Mouse (Mus musculus): ENCODE results near the gene Rpn2. TPM values are rescaled to one million over a fixed set of nuclear protein-coding genes. Genes with fewer than 3 reads are reported as not detected.
A peak's percentile ranks its signal among the peaks of the same experiment; 100 is the strongest.

The Rpn2 gene
- polyA plus RNA-seq, 1 experiment from 2014 or later: 176 TPM

DNA sequence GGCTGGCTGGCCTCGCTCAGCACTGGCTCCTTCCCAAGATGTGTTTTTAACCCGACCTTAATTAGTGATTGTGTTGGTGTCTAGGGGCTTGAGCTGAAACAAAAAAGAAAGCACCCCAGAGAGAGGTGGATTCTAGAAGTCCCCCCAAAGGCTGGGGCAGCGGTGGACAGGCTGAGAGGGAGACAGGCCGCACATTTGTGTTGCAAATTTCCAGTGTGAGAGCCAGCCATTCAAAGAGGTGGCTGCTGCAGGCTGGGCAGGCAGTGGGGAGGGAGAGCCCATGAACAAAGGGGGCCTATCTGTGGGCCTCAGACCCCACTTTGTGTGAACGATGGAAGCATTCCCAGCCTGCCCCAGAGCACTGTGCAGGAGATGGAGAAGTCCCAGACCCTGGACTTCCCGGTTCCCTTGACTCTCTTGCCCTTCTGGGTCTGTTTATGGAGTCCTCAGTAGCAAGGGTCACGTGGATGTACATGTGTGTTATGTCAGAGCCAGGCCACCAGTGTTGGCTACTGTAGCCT is 61.5 kb downstream of the Rpn2 start:
- no peaks in the 10 kb centered on the region for H3K36me3 ChIP-seq (ENCODE audit: control insufficient read depth, insufficient read depth, low read length)
- 48% methylated on average over 7 of the region's 7 CpGs for WGBS
- no peaks in the 10 kb centered on the region for H3K9me3 ChIP-seq (ENCODE audit: control insufficient read depth, low read length)
- peaks cover 5 to 9% of the 10 kb centered on the region in 2 experiments; a peak in 2 of 4 replicates for H3K4me1 ChIP-seq (ENCODE audit: control insufficient read depth in 2 of 2, insufficient read depth in 2 of 2, low read length in 2 of 2)
- no peak overlapping the region for H3K9ac ChIP-seq (ENCODE audit: low read length)
- H3K4me2 ChIP-seq (ENCODE audit: low read length): no peak overlapping the region
- no peak for ATAC-seq (ENCODE audit: insufficient number of reproducible peaks, insufficient read depth, low FRiP score, low read depth)
- no peak overlapping the region for H3K4me3 ChIP-seq (ENCODE audit: control insufficient read depth in 1 of 2, insufficient read depth in 1 of 2, low read depth in 1 of 2, low read length in 2 of 2)
- H3K27ac ChIP-seq (replicated peaks in 1 of 2; ENCODE audit: control insufficient read depth in 1 of 2, insufficient read depth in 1 of 2, low read depth in 2 of 2, low read length in 2 of 2): peak overlapping the region in 1 of 2 experiments; percentile 23; a peak in 1 of 4 replicates
- no peaks in the 10 kb centered on the region for H3K27me3 ChIP-seq (ENCODE audit: control insufficient read depth, insufficient read depth, low read length)

DNA sequence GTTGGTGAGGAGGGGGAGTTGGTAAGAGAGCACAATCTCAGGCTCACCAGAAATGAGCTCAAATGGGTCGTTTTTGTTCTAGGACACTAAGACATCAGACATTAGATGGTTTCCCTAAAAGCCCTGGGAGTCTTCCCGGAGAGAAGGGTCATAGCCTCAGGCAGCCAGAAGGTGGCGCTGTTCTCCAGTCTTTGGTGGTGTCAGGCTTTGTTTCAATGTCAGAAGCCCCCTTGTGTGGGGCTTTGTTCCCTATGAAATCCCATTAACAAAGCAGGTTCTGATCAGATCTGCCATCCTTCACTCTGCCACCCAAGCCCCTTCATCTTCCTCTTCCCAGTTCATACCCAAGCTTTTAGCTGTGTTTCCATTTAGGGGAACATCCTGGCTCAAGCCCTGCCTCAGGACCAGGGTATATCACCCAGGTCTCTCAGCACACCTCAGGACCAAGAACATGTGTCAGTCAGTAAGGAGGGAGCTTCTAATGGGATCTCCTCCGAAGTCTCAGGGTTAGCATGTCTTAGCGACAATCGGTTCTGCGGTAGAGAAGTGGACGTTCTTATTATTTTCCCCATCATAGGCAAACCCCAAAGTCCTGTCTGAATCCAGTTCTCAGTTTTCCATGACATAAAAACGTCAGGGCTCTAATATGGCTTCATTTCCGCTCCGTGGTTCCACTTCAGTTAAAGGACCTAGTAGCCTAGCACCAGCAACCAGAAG is 62.9 kb downstream of the Rpn2 start:
- 40% methylated on average over 11 of the region's 11 CpGs for WGBS
- ATAC-seq (ENCODE audit: insufficient number of reproducible peaks, insufficient read depth, low FRiP score, low read depth): no peak

DNA sequence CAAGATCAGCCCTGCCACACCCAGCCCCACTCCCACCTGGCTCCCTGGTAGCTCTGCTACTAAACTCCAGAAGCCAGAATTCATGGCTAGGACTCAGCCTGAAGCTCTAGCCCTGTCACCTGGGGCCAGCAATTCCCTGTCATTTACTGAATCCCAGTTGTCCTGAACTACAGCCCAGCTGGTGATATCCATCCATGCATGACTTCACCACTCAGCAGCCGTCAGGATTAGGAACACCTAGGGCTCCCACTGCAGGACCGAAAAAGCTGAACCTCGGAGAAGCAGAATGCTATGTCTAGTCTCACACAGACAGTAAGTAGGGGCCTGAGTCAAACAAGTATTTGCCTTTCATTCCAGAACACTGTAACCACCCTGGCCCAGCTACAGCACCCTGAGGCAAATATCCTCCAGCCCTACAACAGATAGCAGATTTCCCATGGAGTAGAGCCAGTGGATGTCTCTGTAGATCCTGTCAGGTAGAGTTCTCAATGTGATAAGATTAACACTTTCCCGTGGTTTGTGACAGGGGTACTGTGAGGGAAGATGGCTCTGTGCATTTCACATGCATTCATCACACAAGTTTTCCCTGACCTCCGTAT is 63.6 kb downstream of the Rpn2 start:
- Histone ChIP-seq H3K4me3 (ENCODE audit: control insufficient read depth in 1 of 2, insufficient read depth in 1 of 2, low read depth in 1 of 2, low read length in 2 of 2) (no peak overlapping the region), H3K9ac (ENCODE audit: low read length) (no peak overlapping the region), H3K27me3 (ENCODE audit: control insufficient read depth, insufficient read depth, low read length) (no peaks in the 10 kb centered on the region), H3K4me1 (ENCODE audit: control insufficient read depth in 2 of 2, insufficient read depth in 2 of 2, low read length in 2 of 2) (peaks cover 1 to 4% of the 10 kb centered on the region in 2 experiments; a peak in 1 of 4 replicates), H3K36me3 (ENCODE audit: control insufficient read depth, insufficient read depth, low read length) (no peaks in the 10 kb centered on the region), H3K27ac (replicated peaks in 1 of 2; ENCODE audit: control insufficient read depth in 1 of 2, insufficient read depth in 1 of 2, low read depth in 2 of 2, low read length in 2 of 2) (no peak overlapping the region), H3K9me3 (ENCODE audit: control insufficient read depth, low read length) (no peaks in the 10 kb centered on the region), H3K4me2 (ENCODE audit: low read length) (no peak overlapping the region)
- WGBS: 47% methylated on average over 5 of the region's 5 CpGs
- ATAC-seq (ENCODE audit: insufficient number of reproducible peaks, insufficient read depth, low FRiP score, low read depth): no peak

More for the DNA sequence above, 62.9 kb downstream of the Rpn2 start:
- H3K4me2 ChIP-seq (ENCODE audit: low read length): no peak overlapping the region
- H3K27me3 ChIP-seq (ENCODE audit: control insufficient read depth, insufficient read depth, low read length): no peaks in the 10 kb centered on the region
- no peak overlapping the region for H3K9ac ChIP-seq (ENCODE audit: low read length)
- H3K9me3 ChIP-seq (ENCODE audit: control insufficient read depth, low read length): no peaks in the 10 kb centered on the region
- H3K4me1 ChIP-seq (ENCODE audit: control insufficient read depth in 2 of 2, insufficient read depth in 2 of 2, low read length in 2 of 2): peaks cover 0 to 3% of the 10 kb centered on the region in 2 experiments; a peak in 1 of 4 replicates
- no peaks in the 10 kb centered on the region for H3K36me3 ChIP-seq (ENCODE audit: control insufficient read depth, insufficient read depth, low read length)
- H3K27ac ChIP-seq (replicated peaks in 1 of 2; ENCODE audit: control insufficient read depth in 1 of 2, insufficient read depth in 1 of 2, low read depth in 2 of 2, low read length in 2 of 2): no peak overlapping the region
- H3K4me3 ChIP-seq (ENCODE audit: control insufficient read depth in 1 of 2, insufficient read depth in 1 of 2, low read depth in 1 of 2, low read length in 2 of 2): no peak overlapping the region

GRCm38 (mm10) chr2:157343337-157343736 is 64.5 kb downstream of the Rpn2 start:
- Histone ChIP-seq H3K27me3 (ENCODE audit: control insufficient read depth, insufficient read depth, low read length) (no peaks in the 10 kb centered on the region), H3K9ac (ENCODE audit: low read length) (no peak overlapping the region), H3K9me3 (ENCODE audit: control insufficient read depth, low read length) (no peaks in the 10 kb centered on the region), H3K4me3 (ENCODE audit: control insufficient read depth in 1 of 2, insufficient read depth in 1 of 2, low read depth in 1 of 2, low read length in 2 of 2) (no peak overlapping the region), H3K4me2 (ENCODE audit: low read length) (no peak overlapping the region), H3K36me3 (ENCODE audit: control insufficient read depth, insufficient read depth, low read length) (no peaks in the 10 kb centered on the region), H3K27ac (replicated peaks in 1 of 2; ENCODE audit: control insufficient read depth in 1 of 2, insufficient read depth in 1 of 2, low read depth in 2 of 2, low read length in 2 of 2) (no peak overlapping the region), H3K4me1 (ENCODE audit: control insufficient read depth in 2 of 2, insufficient read depth in 2 of 2, low read length in 2 of 2) (peaks cover 8% of the 10 kb centered on the region in 2 experiments; a peak in 1 of 4 replicates)
- WGBS: 74% methylated on average over 6 of the region's 6 CpGs
- ATAC-seq (ENCODE audit: insufficient number of reproducible peaks, insufficient read depth, low FRiP score, low read depth): no peak

DNA sequence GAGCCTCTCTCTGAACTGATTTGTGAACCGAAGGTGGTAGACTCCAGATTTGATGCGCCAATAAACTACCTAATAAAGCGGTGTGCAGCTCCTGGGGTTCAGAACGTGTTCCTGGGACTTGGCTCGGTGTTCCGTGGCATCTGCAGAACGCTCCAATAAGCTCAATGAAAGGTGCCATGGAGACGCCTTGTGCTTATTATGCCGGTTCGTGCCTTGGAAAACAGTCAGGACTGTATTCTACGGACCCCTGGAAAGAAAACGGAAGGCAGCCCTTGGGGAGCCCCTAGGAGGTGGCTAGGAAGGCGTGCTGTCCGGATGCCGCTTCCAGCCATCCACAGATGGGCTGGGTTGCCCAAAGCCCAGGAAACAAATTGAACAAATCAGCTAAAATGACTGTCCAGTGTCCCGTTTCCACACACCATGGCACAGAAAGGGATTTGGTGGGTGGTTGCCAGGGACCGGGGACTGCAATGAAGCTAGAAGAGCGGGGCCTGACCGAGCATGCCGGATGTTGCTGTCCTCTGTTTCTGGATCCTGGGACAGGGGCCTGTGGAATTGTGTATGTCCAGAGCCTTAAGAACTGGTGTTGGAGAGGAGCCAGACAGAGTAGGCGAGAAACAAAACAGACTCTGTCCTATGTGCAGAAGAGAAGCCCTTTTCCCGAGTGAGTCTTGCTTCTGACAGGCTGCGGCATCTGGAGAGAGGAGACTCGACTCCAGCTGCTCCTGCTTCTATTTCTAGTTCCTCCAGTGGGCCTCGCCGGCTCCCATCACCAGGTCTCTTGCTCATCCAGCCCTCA is 68.7 kb downstream of the Rpn2 start, which contains the start of gene Ghrh:
Gene Ghrh (minus strand): TSS at position 146 of the 799 bp plus-strand sequence.
- H3K9ac ChIP-seq (ENCODE audit: low read length): peak within 1 kb of the TSS; percentile 60; the same call in 1 of the 2 replicates

DNA sequence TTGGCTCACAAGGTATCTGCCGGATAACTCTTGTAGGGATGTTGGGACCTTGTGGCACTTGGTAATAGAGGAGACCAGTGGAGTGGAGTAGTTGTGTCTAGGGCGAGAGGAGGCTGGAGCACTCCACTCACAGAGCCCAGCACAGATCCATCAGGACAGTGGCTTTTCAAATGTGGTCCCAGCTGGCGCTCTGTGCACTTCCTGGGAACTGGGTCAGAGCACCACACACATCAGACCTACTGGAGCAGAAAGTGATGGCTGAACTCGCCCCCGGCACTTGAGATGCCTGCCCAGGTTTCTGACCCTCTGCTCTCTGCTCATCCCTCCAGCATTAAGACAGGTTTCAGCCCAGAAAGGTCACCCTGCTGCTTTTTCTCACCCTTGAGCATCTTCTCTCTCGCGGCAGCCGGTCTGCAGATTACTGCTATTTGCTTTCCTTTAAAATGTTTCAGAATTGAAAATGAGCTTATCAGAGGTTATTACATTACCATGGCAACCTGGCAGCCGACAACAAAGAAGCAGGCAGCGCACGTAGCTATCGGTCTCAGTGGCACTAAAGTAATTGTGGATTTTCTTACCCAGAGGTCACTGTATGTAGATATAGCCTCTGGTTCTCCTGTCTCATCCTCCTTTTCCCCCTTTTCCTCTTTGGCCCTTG is 70.4 kb downstream of the Rpn2 start:
- Histone ChIP-seq H3K9ac (ENCODE audit: low read length) (no peak overlapping the region), H3K27ac (replicated peaks in 1 of 2; ENCODE audit: control insufficient read depth in 1 of 2, insufficient read depth in 1 of 2, low read depth in 2 of 2, low read length in 2 of 2) (no peak overlapping the region), H3K4me1 (ENCODE audit: control insufficient read depth in 2 of 2, insufficient read depth in 2 of 2, low read length in 2 of 2) (peaks cover 8% of the 10 kb centered on the region in 2 experiments; a peak in 1 of 4 replicates), H3K27me3 (ENCODE audit: control insufficient read depth, insufficient read depth, low read length) (no peaks in the 10 kb centered on the region), H3K36me3 (ENCODE audit: control insufficient read depth, insufficient read depth, low read length) (no peaks in the 10 kb centered on the region), H3K4me3 (ENCODE audit: control insufficient read depth in 1 of 2, insufficient read depth in 1 of 2, low read depth in 1 of 2, low read length in 2 of 2) (no peak overlapping the region), H3K4me2 (ENCODE audit: low read length) (no peak overlapping the region), H3K9me3 (ENCODE audit: control insufficient read depth, low read length) (no peaks in the 10 kb centered on the region)
- WGBS: 58% methylated on average over 12 of the region's 12 CpGs
- no peak for ATAC-seq (ENCODE audit: insufficient number of reproducible peaks, insufficient read depth, low FRiP score, low read depth)

More for the DNA sequence above, 68.7 kb downstream of the Rpn2 start, which contains the start of gene Ghrh:
- H3K4me1 ChIP-seq (ENCODE audit: control insufficient read depth in 2 of 2, insufficient read depth in 2 of 2, low read length in 2 of 2): peaks cover 8% of the 10 kb centered on the region in 2 experiments; a peak in 1 of 4 replicates
- peak within 1 kb of the TSS; percentile 31; the same call in 1 of the 2 replicates for H3K4me2 ChIP-seq (ENCODE audit: low read length)
- no peak within 1 kb of the TSS for H3K4me3 ChIP-seq (ENCODE audit: control insufficient read depth in 1 of 2, insufficient read depth in 1 of 2, low read depth in 1 of 2, low read length in 2 of 2)
- WGBS: 62% methylated on average over 26 of the region's 26 CpGs
- no peaks in the 10 kb centered on the region for H3K9me3 ChIP-seq (ENCODE audit: control insufficient read depth, low read length)
- no peak for ATAC-seq (ENCODE audit: insufficient number of reproducible peaks, insufficient read depth, low FRiP score, low read depth)
- no peaks in the 10 kb centered on the region for H3K36me3 ChIP-seq (ENCODE audit: control insufficient read depth, insufficient read depth, low read length)
- H3K27ac ChIP-seq (replicated peaks in 1 of 2; ENCODE audit: control insufficient read depth in 1 of 2, insufficient read depth in 1 of 2, low read depth in 2 of 2, low read length in 2 of 2): peak within 1 kb of the TSS; percentile 73 to 74
- no peaks in the 10 kb centered on the region for H3K27me3 ChIP-seq (ENCODE audit: control insufficient read depth, insufficient read depth, low read length)

DNA sequence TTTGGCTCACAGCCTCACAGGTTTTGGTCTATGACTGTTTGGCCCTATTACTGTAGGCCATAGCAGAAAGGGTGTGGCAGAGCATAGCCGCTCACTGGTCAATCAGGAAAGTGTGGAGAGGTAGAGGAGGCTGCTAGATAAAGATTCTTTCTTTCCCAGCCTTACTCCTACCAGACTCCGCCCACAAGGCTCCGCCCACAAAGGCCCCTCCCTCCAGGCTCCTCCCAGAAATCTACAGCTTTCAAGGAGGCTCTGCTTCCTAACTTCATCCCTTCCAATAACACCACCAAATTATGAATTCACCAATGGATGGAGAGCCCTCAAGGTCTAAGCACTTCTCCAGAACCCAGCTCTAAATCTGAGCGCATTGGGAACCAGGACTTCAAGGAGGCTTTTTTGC is 74.4 kb downstream of the Rpn2 start:
- Histone ChIP-seq H3K9me3 (ENCODE audit: control insufficient read depth, low read length) (no peaks in the 10 kb centered on the region), H3K27me3 (ENCODE audit: control insufficient read depth, insufficient read depth, low read length) (no peaks in the 10 kb centered on the region), H3K9ac (ENCODE audit: low read length) (no peak overlapping the region), H3K4me2 (ENCODE audit: low read length) (no peak overlapping the region), H3K4me3 (ENCODE audit: control insufficient read depth in 1 of 2, insufficient read depth in 1 of 2, low read depth in 1 of 2, low read length in 2 of 2) (no peak overlapping the region), H3K4me1 (ENCODE audit: control insufficient read depth in 2 of 2, insufficient read depth in 2 of 2, low read length in 2 of 2) (no peaks in the 10 kb centered on the region; a peak in 1 of 4 replicates), H3K36me3 (ENCODE audit: control insufficient read depth, insufficient read depth, low read length) (no peaks in the 10 kb centered on the region), H3K27ac (replicated peaks in 1 of 2; ENCODE audit: control insufficient read depth in 1 of 2, insufficient read depth in 1 of 2, low read depth in 2 of 2, low read length in 2 of 2) (no peak overlapping the region)
- ATAC-seq (ENCODE audit: insufficient number of reproducible peaks, insufficient read depth, low FRiP score, low read depth): no peak
- WGBS: 62% methylated on average over 4 of the region's 4 CpGs
